In genomic region chr1:158356051-158356461, GRCm38 (mm10) we compare ENCODE assay signal across 8 mouse cellular contexts. TPM values are rescaled to one million over a fixed set of nuclear protein-coding genes. Genes with fewer than 3 reads are reported as not detected.
A peak's percentile ranks its signal among the peaks of the same experiment; 100 is the strongest.
DNase-seq lines count a peak whose midpoint lies in the region; ATAC-seq and TF ChIP-seq lines count a peak whose summit lies in the region.

Gene Brinp2 (minus strand): TSS chr1:158356326.

- intact Hi-C loops in left cerebral cortex, adult 2 months (cut with DNase I) = loop anchor here (2.0 to 5.0 kb wide), 2 partner anchors 157 to 296 kb away; no protein-coding TSS in a partner anchor

- no peaks in the 10 kb centered on the region for H3K9me3 ChIP-seq in intestine, embryonic 14.5 days (ENCODE audit: control insufficient read depth, low read length)

- H3K36me3 ChIP-seq in intestine, embryonic 14.5 days (ENCODE audit: control insufficient read depth, insufficient read depth, low read length) = no peaks in the 10 kb centered on the region

- H3K4me1 ChIP-seq in intestine, embryonic 14.5 days (replicated peaks; ENCODE audit: control insufficient read depth, insufficient read depth, low read length) = no peaks in the 10 kb centered on the region; the same call in 1 of the 2 replicates

- H3K4me2 ChIP-seq in intestine, embryonic 14.5 days (ENCODE audit: low read length) = peak within 1 kb of the TSS; percentile 64

- H3K9ac ChIP-seq in intestine, embryonic 14.5 days (ENCODE audit: low read length) = no peak within 1 kb of the TSS

- H3K27me3 ChIP-seq in intestine, embryonic 14.5 days (replicated peaks; ENCODE audit: control insufficient read depth, insufficient read depth, low read length) = peaks cover 48% of the 10 kb centered on the region

- H3K4me3 ChIP-seq in intestine, embryonic 14.5 days (ENCODE audit: low read depth, low read length) = peak within 1 kb of the TSS; percentile 37
- H3K4me3 ChIP-seq in left cerebral cortex, adult 2 months = peak within 1 kb of the TSS; percentile 71

- no peak for TF ChIP-seq CTCF in left cerebral cortex, adult 2 months (IDR thresholded peaks at IDR 0.05)

- peak; percentile 38 to 57 for DNase-seq in adrenal gland, postnatal 4 days (ENCODE audit: low spot score in 2 of 2)
- peak; percentile 55 for DNase-seq in embryo, embryonic 11.5 days (ENCODE audit: low read depth, low spot score)
- DNase-seq in gastrocnemius, postnatal 4 days (ENCODE audit: low spot score in 2 of 2) = peak; percentile 21 to 54
- peak; percentile 84 for DNase-seq in intestine, embryonic 14.5 days (ENCODE audit: low spot score)
- DNase-seq in left cerebral cortex, adult 2 months (ENCODE audit: extremely low spot score in 1 of 2, low spot score in 2 of 2) = peak; percentile 91 to 92
- DNase-seq in lung, postnatal 25 days (ENCODE audit: low spot score) = peak; percentile 37
- DNase-seq in right cerebral cortex, postnatal 10 days (ENCODE audit: low spot score in 2 of 2) = peak; percentile 96 to 97
- no peak for DNase-seq in thymus, postnatal 0 days (ENCODE audit: low spot score)

- WGBS in intestine, embryonic 14.5 days = under 1% methylated on average over 30 of the region's 30 CpGs

- no peak within 1 kb of the TSS for H3K27ac ChIP-seq in intestine, embryonic 14.5 days (ENCODE audit: low read depth)
- H3K27ac ChIP-seq in left cerebral cortex, adult 2 months = peak within 1 kb of the TSS; percentile 93

- ATAC-seq in intestine, embryonic 14.5 days (replicated peaks; ENCODE audit: low FRiP score, low TSS enrichment, low read depth) = peak; percentile 98

RNA-seq across cellular contexts. Expression of gene Brinp2, which starts in this region (rescaled TPM):
- total RNA-seq in adrenal gland, postnatal 4 days (2021) = 1 to 10 TPM; 2.7 to 3.6 TPM
- under 1 TPM; 0.37 to 0.57 TPM for total RNA-seq in gastrocnemius, postnatal 4 days (2021)
- 0.60 and 1.3 TPM in 2 replicates for polyA plus RNA-seq in intestine, embryonic 14.5 days (2014; fragmentation: Nextera tagmentation; extraction: Ambion mirVana)
- total RNA-seq in left cerebral cortex, adult 2 months (2021) = 100 to 1,000 TPM; 112 to 117 TPM
- 0.35 and 0.57 TPM in 2 replicates for polyA plus RNA-seq in thymus, postnatal 0 days (2015; fragmentation: Nextera tagmentation; extraction: Ambion mirVana)

Comparison
In these comparisons a context has a peak if more than half of its experiments do, and no peak if none do; other contexts are left out.
1. RNA of gene Brinp2 (total RNA-seq): 112 to 117 TPM in left cerebral cortex, adult 2 months; 2.7 to 3.6 TPM in adrenal gland, postnatal 4 days and 0.37 to 0.57 TPM in gastrocnemius, postnatal 4 days; every median in the first group is over 10 times any median in the second.
2. Peak in DNase-seq in gastrocnemius, postnatal 4 days; RNA of the gene not detected or under 1 TPM.